Mouse (Mus musculus) macrophage (primary cell): ENCODE results near the gene Lmnb2. TPM values are rescaled to one million over a fixed set of nuclear protein-coding genes. Genes with fewer than 3 reads are reported as not detected.

Experiments used
- H3K27ac ChIP-seq: fragments of 350-480 bp; formaldehyde crosslinking; 2 replicates; pipeline ENCODE4 v1.9.0; 2021
- H3K36me3 ChIP-seq: fragments of 350-480 bp; formaldehyde crosslinking; 2 replicates; pipeline ENCODE4 v1.9.0; 2021; ENCODE audit errors: inconsistent target
- H3K4me3 ChIP-seq: fragments of 350-480 bp; formaldehyde crosslinking; 2 replicates; pipeline ENCODE4 v1.9.0; 2021; ENCODE audit errors: inconsistent target
- H3K79me2 ChIP-seq: fragments of 350-480 bp; formaldehyde crosslinking; 2 replicates; pipeline ENCODE4 v1.9.0; 2021; ENCODE audit errors: inconsistent target
- WGBS: methylation state at CpG from one replicate; pipeline ENCODE4 v1.1.7; 2026; ENCODE audit warnings: inconsistent platforms; ENCODE audit not compliant: missing documents; 5-methylcytosine and 5-hydroxymethylcytosine counted together
- polyA plus RNA-seq: library from polyadenylated mRNA; stranded (reverse); fragments of 250-400 nt; gene quantifications from 3 replicates; pipeline ENCODE4 v1.2.4, GENCODE M21; 2018; ENCODE audit warnings: inconsistent platforms

Gene Lmnb2
- polyA plus RNA-seq, 1 experiment from 2014 or later = 7.2 TPM

DNA sequence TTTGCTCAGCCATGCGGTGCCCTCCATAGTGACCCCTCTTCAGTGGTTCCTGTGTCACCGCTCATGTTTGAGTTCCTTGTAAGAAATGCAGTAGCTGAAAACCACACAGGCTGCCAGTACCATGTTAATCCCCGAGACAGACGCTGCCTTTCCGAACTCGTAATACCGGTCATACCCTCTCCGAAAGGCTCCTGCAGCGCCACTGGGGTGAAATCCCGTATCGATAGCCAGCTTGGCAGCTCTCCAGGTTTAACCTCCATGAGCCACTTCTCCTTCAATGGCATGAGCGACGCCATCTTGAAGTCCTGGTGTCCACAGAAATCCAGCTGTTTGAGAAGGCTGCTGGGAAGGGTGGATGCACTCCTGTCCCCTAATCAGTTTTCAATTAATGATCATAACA is 36.4 kb upstream of the Lmnb2 start:
- Histone ChIP-seq H3K79me2 (no peaks in the 10 kb centered on the region), H3K27ac (no peak overlapping the region), H3K4me3 (no peak overlapping the region), H3K36me3 (no peaks in the 10 kb centered on the region)
- 91% methylated on average over 13 of the region's 13 CpGs for WGBS

DNA sequence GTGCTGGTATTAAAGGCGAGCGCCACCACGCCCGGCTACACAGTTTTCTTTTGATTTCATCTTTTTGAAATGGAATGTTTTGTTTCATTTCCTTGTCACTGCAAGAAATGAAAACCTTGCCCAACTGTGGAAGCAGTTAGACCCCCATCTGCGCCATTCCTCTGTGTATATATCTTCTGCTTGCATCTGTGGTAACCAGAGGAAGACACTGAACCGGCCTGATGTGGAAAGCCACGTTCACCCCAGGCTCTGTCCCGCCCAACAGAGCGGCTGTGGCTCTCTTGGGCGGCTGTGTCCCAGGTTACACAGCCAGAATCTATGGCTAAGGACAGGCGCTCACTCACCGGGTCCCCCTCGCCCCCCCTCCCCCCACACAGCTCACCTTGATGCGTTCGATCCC is 34.4 kb upstream of the Lmnb2 start:
- 63% methylated on average over 12 of the region's 15 CpGs for WGBS
- Histone ChIP-seq H3K79me2 (no peaks in the 10 kb centered on the region), H3K27ac (no peak overlapping the region), H3K4me3 (no peak overlapping the region), H3K36me3 (no peaks in the 10 kb centered on the region)

DNA sequence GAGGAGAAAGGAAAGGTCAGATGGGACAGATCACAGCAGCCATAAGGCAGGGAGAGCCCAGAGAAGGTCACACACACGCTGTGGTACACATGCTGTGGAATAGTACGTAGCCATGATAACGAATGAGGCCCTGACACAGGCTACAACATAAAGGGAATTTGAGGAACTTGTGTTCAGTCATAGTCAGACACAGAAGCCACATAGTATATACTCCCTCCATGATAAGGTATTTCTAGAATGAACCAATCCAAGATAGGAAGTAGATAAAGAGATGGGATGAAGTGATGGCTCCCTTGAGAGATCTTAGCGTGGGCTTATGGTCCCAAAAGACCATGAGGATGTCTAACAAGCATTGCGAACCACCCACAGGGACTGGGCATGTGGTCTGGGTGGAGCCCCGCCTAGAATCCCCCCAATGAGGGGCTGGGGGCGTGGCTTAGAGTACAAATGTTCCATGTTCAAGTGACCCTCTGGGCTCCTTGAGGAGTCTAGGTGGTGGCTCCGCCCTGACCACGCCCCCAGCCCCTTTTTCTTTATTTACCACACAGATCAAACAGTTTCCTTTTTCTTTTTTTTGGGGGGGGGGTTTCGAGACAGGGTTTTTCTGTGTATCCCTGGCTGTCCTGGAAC is 33.8 kb upstream of the Lmnb2 start:
- Histone ChIP-seq H3K4me3 (no peak overlapping the region), H3K27ac (no peak overlapping the region), H3K79me2 (no peaks in the 10 kb centered on the region), H3K36me3 (no peaks in the 10 kb centered on the region)
- WGBS = 77% methylated on average over 10 of the region's 10 CpGs

DNA sequence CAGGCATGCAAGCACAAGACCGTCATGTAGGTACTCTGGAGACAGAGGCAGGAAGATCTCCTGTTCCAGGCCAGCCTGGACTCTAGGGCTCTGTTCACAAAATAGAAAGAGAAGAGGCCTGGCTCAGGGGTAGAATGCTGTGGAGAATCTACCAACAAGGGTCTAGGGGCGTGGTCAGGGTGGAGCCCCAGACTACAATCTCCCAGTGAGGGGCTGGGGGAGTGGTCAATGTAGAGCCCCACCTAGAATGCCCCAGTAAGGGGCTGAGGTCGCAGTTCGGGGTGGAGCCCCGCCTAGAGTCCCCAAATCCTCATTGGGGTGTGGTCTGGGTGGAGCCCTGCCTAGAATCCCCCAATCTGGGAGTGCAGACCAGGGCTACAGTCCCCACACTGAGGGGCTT is 32.3 kb upstream of the Lmnb2 start:
- H3K79me2 ChIP-seq = no peaks in the 10 kb centered on the region
- WGBS = 83% methylated on average over 5 of the region's 5 CpGs

DNA sequence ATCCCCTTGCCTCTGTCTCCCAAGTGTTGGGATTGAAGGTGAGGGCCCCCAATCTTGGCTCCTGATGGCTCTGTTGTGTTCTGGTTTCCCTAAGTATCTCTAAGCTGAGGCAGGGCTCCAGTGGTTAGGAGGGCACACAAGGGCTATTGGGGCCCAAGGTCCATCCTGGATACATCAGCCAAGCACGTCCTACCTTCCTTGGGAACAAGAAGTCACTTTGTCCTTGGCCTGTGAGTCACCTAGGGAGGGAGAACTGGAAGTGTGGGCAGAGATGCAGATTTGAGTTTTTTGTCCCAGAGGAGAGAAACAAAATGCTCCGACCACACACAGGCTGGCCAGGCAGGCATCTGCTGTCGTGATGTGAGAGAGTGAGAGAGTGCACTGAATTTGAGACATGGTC is 31.0 kb upstream of the Lmnb2 start:
- H3K27ac ChIP-seq = no peak overlapping the region
- no peaks in the 10 kb centered on the region for H3K36me3 ChIP-seq
- no peak overlapping the region for H3K4me3 ChIP-seq
- no peaks in the 10 kb centered on the region for H3K79me2 ChIP-seq
- 72% methylated on average over 3 of the region's 3 CpGs for WGBS

More for the DNA sequence above, 32.3 kb upstream of the Lmnb2 start:
- no peaks in the 10 kb centered on the region for H3K36me3 ChIP-seq
- H3K4me3 ChIP-seq = no peak overlapping the region
- H3K27ac ChIP-seq = no peak overlapping the region

DNA sequence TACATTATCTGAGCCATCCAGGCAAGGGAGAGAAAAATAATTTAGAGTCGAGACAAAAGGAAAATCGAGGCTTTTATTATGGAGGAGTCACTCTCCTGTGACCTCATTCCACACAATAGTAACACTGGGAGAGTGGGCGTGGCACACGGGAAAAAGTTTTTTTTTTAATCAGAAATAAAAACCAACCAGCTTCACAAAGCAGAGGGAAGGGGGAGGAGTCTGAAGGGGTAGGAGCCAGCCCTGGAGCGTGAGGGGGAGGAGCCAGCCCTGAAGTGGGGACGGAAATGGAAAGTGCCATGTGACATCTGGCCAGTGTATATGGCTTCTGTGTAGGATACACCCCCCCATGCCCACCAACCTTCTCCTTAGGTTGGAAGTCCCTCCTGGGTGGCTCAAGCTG is 30.5 kb upstream of the Lmnb2 start:
- no peak overlapping the region for H3K4me3 ChIP-seq

DNA sequence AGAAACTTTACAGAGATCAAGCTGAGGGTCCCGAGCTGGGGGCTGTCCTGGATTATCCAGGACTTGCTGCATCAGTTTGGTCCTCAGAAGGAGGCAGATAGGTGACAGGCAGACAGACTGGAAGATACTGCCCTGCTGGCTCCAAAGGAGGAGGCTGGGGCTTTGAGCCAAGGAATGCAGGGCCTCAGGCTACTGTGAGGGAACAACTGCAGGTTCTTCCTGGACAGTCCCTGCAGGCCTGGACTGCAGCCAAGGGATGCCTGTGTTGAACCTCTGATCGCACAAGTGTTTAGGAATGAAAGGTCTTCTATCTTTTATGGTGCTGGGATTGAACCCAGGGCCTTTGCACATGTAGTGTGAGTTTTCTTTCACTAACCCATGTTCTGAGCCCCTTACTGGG is 29.8 kb upstream of the Lmnb2 start:
- 85% methylated on average over 2 of the region's 2 CpGs for WGBS

More for the DNA sequence above, 30.5 kb upstream of the Lmnb2 start:
- no peaks in the 10 kb centered on the region for H3K36me3 ChIP-seq
- no peak overlapping the region for H3K27ac ChIP-seq
- no peaks in the 10 kb centered on the region for H3K79me2 ChIP-seq
- WGBS = 28% methylated on average over 6 of the region's 6 CpGs

DNA sequence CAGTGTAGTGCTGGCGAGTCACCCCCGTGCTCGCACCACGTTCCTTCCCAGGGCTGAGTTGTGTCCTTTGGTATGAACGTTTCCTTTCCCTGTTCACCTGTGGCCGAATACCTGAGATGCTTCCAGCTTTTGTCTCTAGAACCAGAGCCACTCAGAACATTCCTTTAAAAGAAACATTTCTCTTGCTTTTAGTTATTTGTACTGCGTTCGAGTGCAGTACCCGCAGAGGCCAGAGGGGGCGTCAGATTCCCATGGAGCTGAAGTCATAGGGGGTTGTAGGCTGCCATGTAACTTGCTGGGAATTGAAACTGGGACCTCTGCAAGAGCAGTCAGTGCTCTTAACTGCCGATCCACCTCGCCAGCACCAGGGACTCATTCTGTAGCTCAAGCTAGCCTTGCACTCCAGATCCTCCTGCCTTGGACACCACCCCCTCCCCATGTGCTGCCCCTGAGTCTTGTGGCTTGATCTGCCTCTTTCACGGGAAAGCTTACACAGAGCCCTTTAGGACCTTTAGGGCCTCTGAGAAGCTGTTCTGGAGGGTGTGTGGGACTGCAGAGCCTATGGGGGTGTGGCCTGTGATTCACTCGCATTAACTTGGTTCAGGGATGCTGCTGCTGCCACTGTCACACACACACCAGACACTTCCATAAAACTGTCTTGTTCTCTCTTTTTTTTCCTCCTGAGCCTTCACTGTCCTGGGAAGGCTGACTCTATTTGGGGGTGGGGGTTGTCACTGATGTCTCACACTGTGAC is 28.8 kb upstream of the Lmnb2 start:
- no peaks in the 10 kb centered on the region for H3K79me2 ChIP-seq
- WGBS = 77% methylated on average over 12 of the region's 14 CpGs
- no peaks in the 10 kb centered on the region for H3K36me3 ChIP-seq
- H3K27ac ChIP-seq = no peak overlapping the region
- no peak overlapping the region for H3K4me3 ChIP-seq

More for the DNA sequence above, 29.8 kb upstream of the Lmnb2 start:
- Histone ChIP-seq H3K36me3 (no peaks in the 10 kb centered on the region), H3K4me3 (no peak overlapping the region), H3K79me2 (no peaks in the 10 kb centered on the region), H3K27ac (no peak overlapping the region)

DNA sequence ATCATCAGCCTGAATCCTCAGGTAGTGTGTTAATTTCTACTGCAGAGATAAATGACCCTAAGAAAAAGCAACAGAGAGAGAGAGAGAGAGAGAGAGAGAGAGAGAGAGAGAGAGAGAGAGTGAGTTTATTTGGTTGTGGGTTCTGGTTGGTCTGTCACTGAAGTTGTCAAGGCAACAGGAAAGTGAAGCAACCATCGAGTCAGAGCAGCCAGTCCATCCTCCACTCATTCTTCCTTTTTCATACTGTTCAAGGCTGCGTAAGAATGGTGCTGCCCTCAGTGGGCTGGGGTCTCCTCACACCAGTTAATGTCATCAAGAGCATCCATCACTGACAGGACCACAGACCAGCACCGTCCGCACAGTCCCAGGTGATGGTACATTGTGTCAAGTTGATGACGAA is 26.2 kb upstream of the Lmnb2 start:
- 64% methylated on average over 5 of the region's 5 CpGs for WGBS

DNA sequence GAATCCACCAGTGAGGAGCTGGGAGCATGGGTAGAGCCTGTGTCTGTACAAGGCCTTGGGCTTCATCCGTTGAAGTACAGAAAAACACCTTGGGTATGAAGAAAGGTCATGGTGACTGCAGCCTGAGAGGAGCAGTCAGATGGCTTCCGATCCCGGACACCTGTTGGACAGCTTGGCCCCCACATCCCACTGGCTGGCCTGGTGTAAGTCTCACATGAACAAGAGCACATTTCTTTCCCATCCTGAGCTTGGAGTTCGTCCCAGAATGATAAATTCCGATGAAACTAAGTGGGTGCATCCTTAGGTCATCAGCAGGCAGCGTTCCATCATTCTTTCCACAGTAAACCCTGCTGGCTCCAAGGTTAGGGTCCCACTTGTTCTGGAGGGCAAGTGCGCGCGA is 25.7 kb upstream of the Lmnb2 start:
- no peak overlapping the region for H3K27ac ChIP-seq
- WGBS = 94% methylated on average over 9 of the region's 9 CpGs
- no peak overlapping the region for H3K4me3 ChIP-seq
- no peaks in the 10 kb centered on the region for H3K36me3 ChIP-seq
- no peaks in the 10 kb centered on the region for H3K79me2 ChIP-seq

More for the DNA sequence above, 26.2 kb upstream of the Lmnb2 start:
- Histone ChIP-seq H3K4me3 (no peak overlapping the region), H3K27ac (no peak overlapping the region), H3K36me3 (no peaks in the 10 kb centered on the region), H3K79me2 (no peaks in the 10 kb centered on the region)

DNA sequence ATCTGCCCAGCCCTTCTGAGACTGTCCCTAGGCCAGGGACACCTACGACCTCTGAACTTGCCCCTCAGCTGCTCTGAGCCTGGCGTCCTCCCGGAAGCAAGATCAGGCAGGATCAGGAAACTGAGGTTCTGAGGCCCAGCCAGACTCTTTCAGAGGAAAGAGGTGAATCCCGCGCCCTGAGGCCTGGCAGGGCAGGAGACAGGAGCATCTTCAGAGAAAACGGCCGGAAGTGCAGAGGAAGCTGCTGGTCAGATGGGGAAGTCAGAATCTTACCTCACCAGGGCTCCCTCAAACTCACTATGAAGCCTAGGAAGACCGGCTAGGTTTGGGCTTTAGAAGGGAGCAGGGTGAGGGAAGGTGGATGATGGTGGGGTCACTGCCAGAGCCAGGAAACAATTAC is 24.9 kb upstream of the Lmnb2 start:
- peak overlapping the region; percentile 17; the same call in 1 of the 2 replicates for H3K27ac ChIP-seq
- 5% methylated on average over 8 of the region's 8 CpGs for WGBS
- H3K79me2 ChIP-seq = no peaks in the 10 kb centered on the region
- no peaks in the 10 kb centered on the region for H3K36me3 ChIP-seq
- H3K4me3 ChIP-seq = no peak overlapping the region

DNA sequence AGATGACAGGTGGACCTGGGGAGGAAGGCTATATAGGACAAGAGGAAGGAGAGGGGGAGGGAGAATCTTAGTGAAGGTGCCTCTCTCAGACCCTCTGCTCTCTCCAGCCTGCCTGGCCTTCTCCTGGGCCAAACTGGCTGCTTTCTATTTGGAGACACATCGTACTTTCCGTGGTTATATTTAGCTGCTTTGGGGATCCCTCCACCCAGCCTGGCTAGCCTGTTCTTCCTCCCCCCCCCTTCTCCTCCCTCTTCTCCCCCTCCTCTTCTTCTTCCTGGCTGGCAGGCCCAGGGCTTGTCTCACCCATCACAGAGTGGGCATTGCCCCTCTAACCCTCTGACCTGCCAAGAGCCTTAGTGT is 22.9 kb upstream of the Lmnb2 start:
- 8% methylated on average over 2 of the region's 2 CpGs for WGBS
- no peak overlapping the region for H3K4me3 ChIP-seq
- H3K27ac ChIP-seq = peak overlapping the region; percentile 62
- no peaks in the 10 kb centered on the region for H3K79me2 ChIP-seq
- no peaks in the 10 kb centered on the region for H3K36me3 ChIP-seq

DNA sequence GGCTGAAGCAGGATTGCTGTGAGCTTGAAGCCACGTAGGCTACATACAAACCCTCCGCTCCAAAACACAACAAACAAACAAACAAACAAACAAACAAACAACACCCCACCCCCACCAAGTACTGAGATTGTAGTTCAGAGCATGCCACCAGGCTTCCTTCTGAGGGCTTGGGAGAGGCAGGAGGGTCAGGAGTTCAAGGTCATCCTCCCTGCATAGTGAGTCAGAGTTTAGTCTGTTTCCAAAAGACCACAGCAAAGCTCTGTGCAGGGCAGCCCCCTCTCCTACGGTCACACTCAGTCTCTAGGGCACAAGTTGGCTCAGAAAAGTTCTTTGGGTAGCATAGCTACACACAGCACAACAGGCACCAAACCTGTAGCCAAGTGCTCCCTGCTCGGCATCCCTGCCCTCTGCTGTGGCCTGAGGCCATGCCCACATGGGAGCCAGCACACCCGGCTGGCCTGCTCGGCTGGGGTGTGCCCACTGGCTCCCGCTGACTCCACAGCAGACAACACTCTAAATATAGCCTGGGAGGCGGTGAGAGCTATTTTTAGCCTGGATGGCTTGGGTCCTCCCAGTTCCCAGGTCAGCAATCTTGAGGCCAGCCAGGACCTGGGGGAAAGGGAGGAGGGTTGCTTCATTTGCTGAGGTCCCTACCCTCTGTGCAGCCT is 22.4 kb upstream of the Lmnb2 start:
- 25% methylated on average over 8 of the region's 8 CpGs for WGBS
- no peaks in the 10 kb centered on the region for H3K79me2 ChIP-seq
- H3K36me3 ChIP-seq = no peaks in the 10 kb centered on the region
- peak overlapping the region; percentile 62 for H3K27ac ChIP-seq
- no peak overlapping the region for H3K4me3 ChIP-seq

DNA sequence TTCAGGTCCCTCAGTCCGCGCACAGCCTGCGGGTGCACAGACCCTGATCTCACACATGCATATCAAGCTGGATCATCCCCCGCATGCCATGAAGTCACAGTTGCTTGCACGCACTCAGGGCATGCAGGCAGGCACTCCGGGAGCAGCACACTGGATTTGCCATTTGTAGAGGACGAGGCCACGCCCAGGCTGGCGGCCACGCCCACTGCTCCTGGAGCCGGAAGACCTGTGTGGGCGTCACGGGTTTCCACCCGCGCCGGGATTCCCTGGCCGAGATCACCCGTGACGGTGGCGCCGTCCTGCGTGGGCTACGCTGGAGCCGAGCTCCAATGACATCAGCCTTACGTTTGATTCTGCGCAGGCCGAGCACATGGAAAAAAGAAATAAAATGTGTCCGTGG is 21.6 kb upstream of the Lmnb2 start:
- WGBS = 5% methylated on average over 28 of the region's 28 CpGs
- H3K4me3 ChIP-seq = no peak overlapping the region
- H3K27ac ChIP-seq = peak overlapping the region; percentile 62
- no peaks in the 10 kb centered on the region for H3K36me3 ChIP-seq
- H3K79me2 ChIP-seq = no peaks in the 10 kb centered on the region

DNA sequence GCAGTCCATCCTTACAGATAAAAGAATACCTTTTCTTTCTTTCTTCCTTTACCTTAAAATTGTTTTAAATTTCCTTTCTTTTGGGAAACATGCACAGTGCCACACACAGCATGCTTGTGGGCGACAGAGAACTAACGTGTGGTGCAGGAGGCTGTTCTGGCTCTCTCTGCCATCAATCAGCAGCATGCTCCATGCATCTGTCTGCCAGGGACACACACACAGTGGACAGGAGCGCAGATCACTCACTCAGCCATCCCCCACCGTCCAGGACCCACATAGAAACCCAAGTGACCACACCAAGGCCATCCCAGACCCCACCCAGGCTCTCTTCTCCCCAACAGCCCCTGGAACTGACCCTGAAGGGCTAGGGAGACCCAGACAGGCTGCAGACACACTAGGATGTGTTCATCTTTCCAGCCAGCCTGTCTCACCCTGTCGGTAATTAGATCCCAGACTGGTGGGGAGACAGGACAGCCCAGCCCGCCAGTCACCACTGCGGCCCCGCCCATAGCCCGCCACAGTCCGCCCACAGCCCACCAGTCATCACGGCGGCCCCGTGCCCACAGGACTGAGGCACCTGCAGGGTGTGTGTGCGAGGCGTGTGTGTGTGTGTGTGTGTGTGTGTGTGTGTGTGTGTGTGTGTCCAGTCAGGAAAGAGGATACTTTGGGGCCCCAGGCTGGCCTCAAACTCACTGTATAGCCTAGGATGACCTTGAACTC is 20.9 kb upstream of the Lmnb2 start:
- Histone ChIP-seq H3K36me3 (no peaks in the 10 kb centered on the region), H3K79me2 (no peaks in the 10 kb centered on the region), H3K4me3 (no peak overlapping the region), H3K27ac (no peak overlapping the region)
- 51% methylated on average over 15 of the region's 15 CpGs for WGBS
